Mouse (Mus musculus): Measurements from ENCODE around the gene Vwa1.

GRCm38 (mm10) chr4:155761356-155762099 is 13.0 kb downstream of the Vwa1 start:
- TF ChIP-seq CTCF (IDR thresholded peaks at IDR 0.05; ENCODE audit: extremely low read depth, insufficient read depth, insufficient read length, insufficient replicate concordance) (no peak), POLR2A (IDR thresholded peaks at IDR 0.05; ENCODE audit: low read depth, low read length) (no peak)

Data from spleen, adult 2 months (tissue).